Mouse (Mus musculus) limb, embryonic 12.5 days (tissue): Measurements from ENCODE around the gene Bad. TPM values are rescaled to one million over a fixed set of nuclear protein-coding genes. Genes with fewer than 3 reads are reported as not detected.

ENCODE experiments used
- ATAC-seq: fragments of 200-750 bp; cut with Nextera tagmentation; 2 replicates; pipeline ENCODE4 v1.8.0; 2017; ENCODE audit warnings: low read depth, moderate TSS enrichment; ENCODE audit not compliant: insufficient number of reproducible peaks, insufficient read depth, low FRiP score, low TSS enrichment
- H3K27ac ChIP-seq: fragments of 300-500 bp; sonication (generic); 2 replicates; pipeline ENCODE4 v1.5.1; 2016; ENCODE audit warnings: mild to moderate bottlenecking, moderate library complexity
- H3K27me3 ChIP-seq: fragments of 300-500 bp; sonication (generic); 2 replicates; pipeline ENCODE4 v1.6.1; 2016; ENCODE audit warnings: mild to moderate bottlenecking, moderate library complexity
- H3K36me3 ChIP-seq: fragments of 300-500 bp; sonication (generic); 2 replicates; pipeline ENCODE4 v1.6.1; 2016; ENCODE audit warnings: mild to moderate bottlenecking, moderate library complexity
- H3K4me1 ChIP-seq: fragments of 300-500 bp; sonication (generic); replicated peaks from 2 replicates; pipeline ENCODE4 v1.6.1; 2016
- H3K4me2 ChIP-seq: fragments of 300-500 bp; sonication (generic); 2 replicates; pipeline ENCODE4 v1.6.1; 2016; ENCODE audit warnings: mild to moderate bottlenecking, moderate library complexity
- H3K4me3 ChIP-seq: fragments of 300-500 bp; sonication (generic); replicated peaks from 2 replicates; pipeline ENCODE4 v1.5.1; 2016; ENCODE audit warnings: mild to moderate bottlenecking
- H3K9ac ChIP-seq: fragments of 300-500 bp; sonication (generic); replicated peaks from 2 replicates; pipeline ENCODE4 v1.6.1; 2016; ENCODE audit warnings: mild to moderate bottlenecking, moderate library complexity
- H3K9me3 ChIP-seq: fragments of 300-500 bp; sonication (generic); 2 replicates; pipeline ENCODE4 v1.6.1; 2016; ENCODE audit warnings: mild to moderate bottlenecking, moderate library complexity
- WGBS: fragments of 180-500 bp; shearing (Covaris S2); methylation state at CpG from one replicate; pipeline ENCODE4 v1.1.7; 2016; 5-methylcytosine and 5-hydroxymethylcytosine counted together
- polyA plus RNA-seq: library from polyadenylated mRNA; unstranded; fragments of >200 nt; fragmentation: Nextera tagmentation; extraction: Ambion mirVana; gene quantifications from 2 replicates; pipeline ENCODE4 v1.2.1, GENCODE M21; 2016

The Bad gene
- polyA plus RNA-seq, 1 experiment from 2014 or later, result 68.2 TPM

- Histone ChIP-seq H3K27ac (peak overlapping the region; percentile 92), H3K4me2 (peak overlapping the region; percentile 80), H3K9me3 (no peaks in the 10 kb centered on the region), H3K27me3 (no peaks in the 10 kb centered on the region), H3K4me1 (peaks cover 45% of the 10 kb centered on the region), H3K36me3 (peaks cover 48% of the 10 kb centered on the region), H3K9ac (peak overlapping the region; percentile 80), H3K4me3 (peak overlapping the region; percentile 67)
- WGBS, result under 1% methylated on average over 58 of the region's 59 CpGs
- ATAC-seq, result peak; percentile 86
These were observed 38.1 kb downstream of the Bad start for GRCm38 (mm10) chr19:6979486-6980380.

- H3K4me2 ChIP-seq, result peak within 1 kb of the TSS; percentile 80
- ATAC-seq, result peak; percentile 83
- H3K27ac ChIP-seq, result peak within 1 kb of the TSS; percentile 92
- no peaks in the 10 kb centered on the region for H3K27me3 ChIP-seq
- peak within 1 kb of the TSS; percentile 67 for H3K4me3 ChIP-seq
- WGBS, result 2% methylated on average over 38 of the region's 38 CpGs
- H3K36me3 ChIP-seq, result peaks cover 56% of the 10 kb centered on the region
- H3K9ac ChIP-seq, result peak within 1 kb of the TSS; percentile 80
- no peaks in the 10 kb centered on the region for H3K9me3 ChIP-seq
- peaks cover 45% of the 10 kb centered on the region for H3K4me1 ChIP-seq
These were observed 38.9 kb downstream of the Bad start, which contains the start of gene Fkbp2 for GRCm38 (mm10) chr19:6980381-6981093. TSS of gene Fkbp2 (minus strand) at chr19:6980501.

DNA sequence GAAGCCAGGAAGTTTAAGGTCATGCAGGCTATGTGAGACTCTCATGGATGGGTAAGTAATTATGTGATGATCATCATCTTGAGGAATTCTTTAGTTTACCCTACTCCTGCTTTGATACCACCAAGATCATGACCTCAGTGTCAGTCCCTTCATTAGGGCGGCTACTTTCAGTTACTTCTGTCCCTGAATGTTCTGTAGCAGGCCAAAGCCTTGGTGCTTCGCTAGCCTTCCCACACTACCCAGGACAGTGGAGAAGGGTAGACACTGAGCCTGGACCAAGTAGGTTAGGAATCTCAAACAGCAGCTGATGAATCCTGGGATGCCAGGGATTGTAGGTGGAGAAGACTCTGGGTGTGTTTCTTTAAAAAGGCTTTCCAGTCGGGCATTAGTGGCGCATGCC is 39.8 kb downstream of the Bad start:
- Histone ChIP-seq H3K36me3 (peaks cover 58% of the 10 kb centered on the region), H3K9me3 (no peaks in the 10 kb centered on the region), H3K4me3 (peak overlapping the region; percentile 7; the same call in 1 of the 2 replicates), H3K27me3 (no peaks in the 10 kb centered on the region), H3K4me2 (peak overlapping the region; percentile 80; the same call in 1 of the 2 replicates), H3K27ac (no peak overlapping the region), H3K4me1 (peaks cover 44% of the 10 kb centered on the region), H3K9ac (no peak overlapping the region)
- WGBS, result 90% methylated on average over 4 of the region's 4 CpGs
- no peak for ATAC-seq

DNA sequence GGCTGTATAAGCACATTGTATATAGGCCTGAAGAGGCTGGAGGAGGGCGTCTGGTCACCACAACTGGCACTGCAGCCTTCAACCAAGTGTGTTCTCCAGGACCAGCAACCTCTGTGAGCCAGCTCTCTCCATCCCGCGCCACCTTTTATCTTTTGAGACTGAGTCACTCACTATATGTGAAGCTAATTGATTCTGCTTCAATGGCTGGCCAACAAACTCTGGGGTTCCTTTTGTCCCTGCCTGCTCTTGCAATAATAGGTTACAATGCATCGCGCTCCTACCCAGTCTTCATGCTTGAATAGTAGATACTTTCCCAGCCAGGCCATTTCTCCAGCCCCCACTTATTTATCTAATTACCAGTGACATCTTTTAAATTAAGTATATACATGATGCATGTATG is 42.0 kb downstream of the Bad start:
- 96% methylated on average over 5 of the region's 5 CpGs for WGBS
- Histone ChIP-seq H3K27ac (no peak overlapping the region), H3K36me3 (peaks cover 38% of the 10 kb centered on the region), H3K27me3 (no peaks in the 10 kb centered on the region), H3K4me3 (no peak overlapping the region), H3K9me3 (no peaks in the 10 kb centered on the region), H3K4me1 (peaks cover 37% of the 10 kb centered on the region), H3K9ac (no peak overlapping the region), H3K4me2 (no peak overlapping the region)
- no peak for ATAC-seq

- H3K9ac ChIP-seq, result no peak overlapping the region
- peaks cover 27% of the 10 kb centered on the region for H3K4me1 ChIP-seq
- WGBS, result 85% methylated on average over 19 of the region's 19 CpGs
- H3K4me2 ChIP-seq, result no peak overlapping the region
- no peak overlapping the region for H3K4me3 ChIP-seq
- peaks cover 42% of the 10 kb centered on the region for H3K36me3 ChIP-seq
- no peak for ATAC-seq
- no peak overlapping the region for H3K27ac ChIP-seq
- no peaks in the 10 kb centered on the region for H3K9me3 ChIP-seq
- no peaks in the 10 kb centered on the region for H3K27me3 ChIP-seq
These were observed 43.6 kb downstream of the Bad start for GRCm38 (mm10) chr19:6985300-6985699.

DNA sequence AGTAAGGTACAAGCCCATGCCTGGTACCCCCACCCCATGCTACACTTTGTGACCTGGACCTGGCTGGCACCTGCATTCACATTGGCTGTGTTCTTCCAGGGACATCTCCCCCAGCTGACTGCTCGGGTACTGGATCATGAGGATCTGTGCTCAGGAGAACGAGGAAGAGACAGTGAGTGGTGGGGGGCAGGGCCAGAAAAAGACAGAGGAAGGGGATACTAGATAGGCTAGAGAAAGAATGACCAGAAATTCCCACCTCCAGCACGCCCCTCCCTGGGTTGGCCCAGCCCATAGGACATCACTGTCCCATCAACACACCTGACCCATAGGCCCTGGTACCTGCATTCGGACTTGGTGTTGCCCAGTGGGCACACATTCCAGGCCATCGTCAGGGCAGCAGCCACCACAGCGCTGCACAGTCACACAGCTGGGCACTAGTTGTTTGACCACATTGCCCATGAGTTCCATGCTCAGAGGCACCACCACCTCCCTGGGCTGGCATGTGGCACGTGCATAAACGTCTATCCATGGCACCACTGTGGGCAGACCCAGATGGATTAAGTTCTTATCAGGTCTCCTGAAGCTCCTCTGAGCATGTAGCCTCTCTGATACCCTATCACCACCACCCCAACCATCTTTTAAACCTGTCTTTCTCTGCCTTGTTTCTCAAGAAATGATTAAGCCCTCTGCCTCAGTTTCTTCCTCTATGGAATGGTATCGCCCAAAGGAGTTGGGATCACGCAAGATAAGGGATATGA is 44.5 kb downstream of the Bad start:
- Histone ChIP-seq H3K4me1 (peaks cover 23% of the 10 kb centered on the region), H3K4me2 (peak overlapping the region; percentile 91), H3K9me3 (no peaks in the 10 kb centered on the region), H3K4me3 (peak overlapping the region; percentile 95), H3K27me3 (no peaks in the 10 kb centered on the region), H3K36me3 (peaks cover 42% of the 10 kb centered on the region), H3K9ac (peak overlapping the region; percentile 96), H3K27ac (peak overlapping the region; percentile 89; the same call in 1 of the 2 replicates)
- WGBS, result 79% methylated on average over 10 of the region's 10 CpGs
- no peak for ATAC-seq

- peaks cover 35% of the 10 kb centered on the region for H3K36me3 ChIP-seq
- peak within 1 kb of the TSS; percentile 89 for H3K27ac ChIP-seq
- under 1% methylated on average over 64 of the region's 85 CpGs for WGBS
- peak within 1 kb of the TSS; percentile 91 for H3K4me2 ChIP-seq
- peak within 1 kb of the TSS; percentile 95 for H3K4me3 ChIP-seq
- H3K4me1 ChIP-seq, result peaks cover 27% of the 10 kb centered on the region
- no peaks in the 10 kb centered on the region for H3K27me3 ChIP-seq
- peak within 1 kb of the TSS; percentile 96 for H3K9ac ChIP-seq
- ATAC-seq, result peak; percentile 27; the same call in 1 of the 2 replicates
- H3K9me3 ChIP-seq, result no peaks in the 10 kb centered on the region
These were observed 45.6 kb downstream of the Bad start, which contains the start of gene Vegfb for GRCm38 (mm10) chr19:6987061-6987903. TSS of gene Vegfb (minus strand) at chr19:6987651.

DNA sequence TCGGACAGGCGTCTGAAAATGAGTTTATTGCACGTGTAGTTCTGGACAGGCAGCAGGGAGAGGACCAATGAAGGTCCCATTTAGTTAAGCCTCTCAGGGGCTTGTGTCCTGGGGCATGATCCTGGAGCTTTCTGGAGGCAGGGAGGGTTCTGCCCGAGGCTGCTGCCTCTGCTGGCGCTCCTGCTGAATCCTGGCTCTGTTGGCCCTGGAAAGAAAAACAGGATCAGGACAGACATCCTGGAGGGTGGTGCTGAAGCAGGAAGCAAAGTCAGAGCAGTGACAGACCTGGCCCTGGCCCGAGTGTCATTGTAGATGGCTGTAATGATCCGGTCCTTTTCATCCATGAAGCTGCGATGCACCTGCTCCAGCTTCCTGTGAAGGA is 46.2 kb downstream of the Bad start:
- no peaks in the 10 kb centered on the region for H3K27me3 ChIP-seq
- H3K36me3 ChIP-seq, result peaks cover 30% of the 10 kb centered on the region
- H3K4me1 ChIP-seq, result peaks cover 29% of the 10 kb centered on the region
- peak overlapping the region; percentile 91 for H3K4me2 ChIP-seq
- WGBS, result 7% methylated on average over 8 of the region's 8 CpGs
- peak overlapping the region; percentile 95 for H3K4me3 ChIP-seq
- ATAC-seq, result no peak
- peak overlapping the region; percentile 89 for H3K27ac ChIP-seq
- H3K9ac ChIP-seq, result peak overlapping the region; percentile 96
- no peaks in the 10 kb centered on the region for H3K9me3 ChIP-seq

DNA sequence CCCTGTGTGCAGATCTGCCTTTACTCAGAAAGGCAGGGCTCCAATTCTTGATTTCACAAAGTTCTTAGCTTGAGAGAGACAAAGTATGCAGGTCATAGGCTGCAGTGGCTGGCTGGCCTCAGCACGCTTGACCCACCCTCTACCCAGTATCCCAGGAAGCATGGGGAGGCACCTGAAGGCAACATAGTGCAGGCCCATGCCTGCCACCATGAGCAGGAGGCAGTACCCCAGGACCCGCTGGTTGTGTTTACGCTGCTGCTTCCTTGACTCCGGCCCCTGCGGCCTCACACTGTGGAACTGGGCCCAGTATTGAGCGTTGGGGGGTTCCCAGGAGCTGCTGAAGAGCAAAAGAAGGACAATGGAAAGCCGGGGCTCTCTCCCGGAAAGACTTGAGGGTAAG is 47.6 kb downstream of the Bad start:
- no peak overlapping the region for H3K9ac ChIP-seq
- no peak overlapping the region for H3K4me3 ChIP-seq
- H3K9me3 ChIP-seq, result no peaks in the 10 kb centered on the region
- no peak overlapping the region for H3K4me2 ChIP-seq
- H3K27me3 ChIP-seq, result no peaks in the 10 kb centered on the region
- 93% methylated on average over 8 of the region's 8 CpGs for WGBS
- ATAC-seq, result no peak
- no peak overlapping the region for H3K27ac ChIP-seq
- H3K4me1 ChIP-seq, result peaks cover 38% of the 10 kb centered on the region
- peaks cover 19% of the 10 kb centered on the region for H3K36me3 ChIP-seq

DNA sequence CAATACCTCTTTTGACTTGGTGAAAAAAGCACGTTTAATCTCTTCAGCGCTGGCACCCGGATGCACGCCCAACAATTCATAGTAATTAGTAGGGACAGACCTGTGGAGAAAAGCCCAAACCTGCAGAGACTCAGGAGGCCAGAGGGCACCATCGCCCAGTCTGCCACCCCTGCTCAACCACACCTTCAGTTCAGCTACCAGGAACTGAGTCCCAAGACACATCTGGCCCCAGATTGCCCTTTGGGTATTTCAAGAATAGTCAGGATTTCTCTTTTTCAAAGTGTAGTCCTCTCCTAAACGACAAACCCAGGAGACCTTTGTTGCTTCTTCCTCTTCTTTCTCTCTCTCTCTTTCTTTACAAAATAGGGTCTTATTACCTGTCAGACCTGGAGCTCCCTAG is 49.1 kb downstream of the Bad start:
- Histone ChIP-seq H3K36me3 (peaks cover 8% of the 10 kb centered on the region; the same call in 1 of the 2 replicates), H3K9me3 (no peaks in the 10 kb centered on the region), H3K27ac (no peak overlapping the region), H3K4me1 (peaks cover 52% of the 10 kb centered on the region), H3K9ac (no peak overlapping the region), H3K27me3 (no peaks in the 10 kb centered on the region), H3K4me3 (no peak overlapping the region), H3K4me2 (no peak overlapping the region)
- WGBS, result 90% methylated on average over 6 of the region's 6 CpGs
- no peak for ATAC-seq
